Mouse (Mus musculus) liver, embryonic 13.5 days (tissue): ENCODE data around the gene Gramd2. TPM values are rescaled to one million over a fixed set of nuclear protein-coding genes. Genes with fewer than 3 reads are reported as not detected.
A peak's percentile ranks its signal among the peaks of the same experiment; 100 is the strongest.
"Not testable (repeated sequence)": the region's sequence is repeated elsewhere in the genome, so short reads cannot be mapped to it uniquely, and the experiment has no call there.

Experiments used
- ATAC-seq: fragments of 200-750 bp; cut with Nextera tagmentation; 2 replicates; pipeline ENCODE4 v1.8.0; 2017; ENCODE audit warnings: low read depth, mild to moderate bottlenecking, moderate number of reproducible peaks, moderate library complexity
- DNase-seq: peaks from one replicate; pipeline ENCODE4 v3.0.0; 2022
- H3K27ac ChIP-seq: fragments of 300-500 bp; sonication (generic); 2 replicates; pipeline ENCODE4 v1.5.1; 2015; ENCODE audit warnings: moderate library complexity, mild to moderate bottlenecking, inconsistent platforms
- H3K27me3 ChIP-seq: fragments of 300-500 bp; sonication (generic); 2 replicates; pipeline ENCODE4 v1.6.1; 2015; ENCODE audit warnings: mild to moderate bottlenecking, inconsistent platforms
- H3K36me3 ChIP-seq: fragments of 300-500 bp; sonication (generic); 2 replicates; pipeline ENCODE4 v1.6.1; 2015; ENCODE audit warnings: mild to moderate bottlenecking, inconsistent platforms
- H3K4me1 ChIP-seq: fragments of 300-500 bp; sonication (generic); replicated peaks from 2 replicates; pipeline ENCODE4 v1.6.1; 2015; ENCODE audit warnings: inconsistent platforms
- H3K4me2 ChIP-seq: fragments of 300-500 bp; sonication (generic); 2 replicates; pipeline ENCODE4 v1.6.1; 2015; ENCODE audit warnings: inconsistent platforms, mild to moderate bottlenecking, moderate library complexity
- H3K4me3 ChIP-seq: fragments of 300-500 bp; sonication (generic); replicated peaks from 2 replicates; pipeline ENCODE4 v1.5.1; 2015; ENCODE audit warnings: mild to moderate bottlenecking, inconsistent platforms
- H3K9ac ChIP-seq: fragments of 300-500 bp; sonication (generic); 2 replicates; pipeline ENCODE4 v1.6.1; 2015; ENCODE audit warnings: mild to moderate bottlenecking, inconsistent platforms
- H3K9me3 ChIP-seq: fragments of 300-500 bp; sonication (generic); replicated peaks from 2 replicates; pipeline ENCODE4 v1.6.1; 2016; ENCODE audit warnings: inconsistent platforms
- WGBS: fragments of 180-500 bp; shearing (Covaris S2); methylation state at CpG from one replicate; pipeline ENCODE4 v1.1.7; 2015; ENCODE audit not compliant: insufficient replicate concordance; 5-methylcytosine and 5-hydroxymethylcytosine counted together
- polyA plus RNA-seq: library from polyadenylated mRNA; unstranded; fragments of >200 nt; fragmentation: Nextera tagmentation; extraction: Ambion mirVana; gene quantifications from 2 replicates; pipeline ENCODE4 v1.2.1, GENCODE M21; 2015

The Gramd2 gene
- polyA plus RNA-seq, 1 experiment from 2014 or later, result 0.05 TPM

- peak overlapping the region; percentile 83 for H3K9ac ChIP-seq
- H3K36me3 ChIP-seq, result no peaks in the 10 kb centered on the region
- no peaks in the 10 kb centered on the region for H3K9me3 ChIP-seq
- peaks cover 26% of the 10 kb centered on the region for H3K4me1 ChIP-seq
- peak overlapping the region; percentile 92 for H3K4me2 ChIP-seq
- H3K27me3 ChIP-seq, result no peaks in the 10 kb centered on the region
- H3K4me3 ChIP-seq, result peak overlapping the region; percentile 86
- H3K27ac ChIP-seq, result peak overlapping the region; percentile 90
- ATAC-seq (peak; percentile 93), DNase-seq (peak; percentile 90)
- WGBS, result under 1% methylated on average over 29 of the region's 49 CpGs
Observed at GRCm38 (mm10) chr9:59751066-59751581, 71.2 kb downstream of the Gramd2 start.

- peak overlapping the region; percentile 90; the same call in 1 of the 2 replicates for H3K27ac ChIP-seq
- no peak for ATAC-seq
- H3K27me3 ChIP-seq, result no peaks in the 10 kb centered on the region
Observed at GRCm38 (mm10) chr9:59751966-59752365, 72.0 kb downstream of the Gramd2 start.

DNA sequence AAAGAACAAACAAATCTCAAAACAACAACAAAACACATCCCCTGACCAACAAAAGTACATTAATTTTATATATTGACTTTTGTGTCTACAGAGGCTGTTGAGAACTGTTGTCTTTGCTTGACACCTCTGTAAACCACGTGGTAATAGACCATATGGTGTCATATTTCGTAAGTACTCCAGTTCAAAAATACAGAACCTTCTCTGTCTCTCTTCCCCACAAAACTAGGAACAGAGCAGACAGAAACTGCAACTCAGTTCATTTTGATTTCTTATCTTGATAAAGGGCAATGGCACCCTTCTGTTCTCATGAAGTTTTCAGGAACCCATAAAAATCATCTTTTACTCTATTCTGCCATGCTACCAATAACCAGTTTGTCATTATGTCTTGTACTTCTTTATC is 75.3 kb downstream of the Gramd2 start:
- ATAC-seq, result no peak

More at GRCm38 (mm10) chr9:59751966-59752365, 72.0 kb downstream of the Gramd2 start:
- Histone ChIP-seq H3K9ac (peak overlapping the region; percentile 83), H3K36me3 (no peaks in the 10 kb centered on the region), H3K4me1 (peaks cover 26% of the 10 kb centered on the region), H3K9me3 (no peaks in the 10 kb centered on the region), H3K4me3 (peak overlapping the region; percentile 86), H3K4me2 (peak overlapping the region; percentile 92)
- WGBS, result 7% methylated on average over 2 of the region's 2 CpGs
- DNase-seq, result no peak

DNA sequence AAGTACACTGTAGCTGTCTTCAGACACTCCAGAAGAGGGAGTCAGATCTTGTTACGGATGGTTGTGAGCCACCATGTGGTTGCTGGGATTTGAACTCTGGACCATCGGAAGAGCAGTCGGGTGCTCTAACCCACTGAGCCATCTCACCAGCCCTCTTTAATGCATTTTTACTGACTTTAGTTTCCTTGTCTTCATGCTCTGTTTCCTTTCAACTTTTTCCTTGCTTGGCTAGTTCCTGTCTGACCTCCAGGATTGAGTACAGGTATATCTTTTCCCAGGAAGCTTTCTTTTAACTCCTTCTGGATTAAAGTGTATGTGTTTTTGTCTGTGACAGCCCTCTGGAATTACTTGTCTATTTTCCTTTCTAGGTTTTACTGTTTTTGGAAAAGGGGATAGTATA is 77.1 kb downstream of the Gramd2 start:
- not testable (repeated sequence) for ATAC-seq, H3K27me3 ChIP-seq, H3K4me3 ChIP-seq, H3K4me1 ChIP-seq, DNase-seq, H3K36me3 ChIP-seq, H3K9me3 ChIP-seq, H3K9ac ChIP-seq, H3K4me2 ChIP-seq, H3K27ac ChIP-seq
- 89% methylated on average over 3 of the region's 3 CpGs for WGBS

More for the DNA sequence above, 75.3 kb downstream of the Gramd2 start:
- DNase-seq, result no peak
- no peaks in the 10 kb centered on the region for H3K27me3 ChIP-seq
- 41% methylated on average over 2 of the region's 2 CpGs for WGBS
- no peaks in the 10 kb centered on the region for H3K36me3 ChIP-seq
- H3K27ac ChIP-seq, result no peak overlapping the region
- H3K4me1 ChIP-seq, result peaks cover 7% of the 10 kb centered on the region
- no peaks in the 10 kb centered on the region for H3K9me3 ChIP-seq
- no peak overlapping the region for H3K4me2 ChIP-seq
- no peak overlapping the region for H3K4me3 ChIP-seq
- no peak overlapping the region for H3K9ac ChIP-seq

GRCm38 (mm10) chr9:59760515-59760914 is 80.6 kb downstream of the Gramd2 start:
- ATAC-seq, result no peak
- no peaks in the 10 kb centered on the region for H3K27me3 ChIP-seq
- 60% methylated on average over 3 of the region's 3 CpGs for WGBS
- no peaks in the 10 kb centered on the region for H3K4me1 ChIP-seq
- H3K9me3 ChIP-seq, result no peaks in the 10 kb centered on the region
- no peaks in the 10 kb centered on the region for H3K36me3 ChIP-seq
- H3K4me3 ChIP-seq, result no peak overlapping the region
- no peak overlapping the region for H3K4me2 ChIP-seq
- H3K9ac ChIP-seq, result no peak overlapping the region
- no peak for DNase-seq
- no peak overlapping the region for H3K27ac ChIP-seq

DNA sequence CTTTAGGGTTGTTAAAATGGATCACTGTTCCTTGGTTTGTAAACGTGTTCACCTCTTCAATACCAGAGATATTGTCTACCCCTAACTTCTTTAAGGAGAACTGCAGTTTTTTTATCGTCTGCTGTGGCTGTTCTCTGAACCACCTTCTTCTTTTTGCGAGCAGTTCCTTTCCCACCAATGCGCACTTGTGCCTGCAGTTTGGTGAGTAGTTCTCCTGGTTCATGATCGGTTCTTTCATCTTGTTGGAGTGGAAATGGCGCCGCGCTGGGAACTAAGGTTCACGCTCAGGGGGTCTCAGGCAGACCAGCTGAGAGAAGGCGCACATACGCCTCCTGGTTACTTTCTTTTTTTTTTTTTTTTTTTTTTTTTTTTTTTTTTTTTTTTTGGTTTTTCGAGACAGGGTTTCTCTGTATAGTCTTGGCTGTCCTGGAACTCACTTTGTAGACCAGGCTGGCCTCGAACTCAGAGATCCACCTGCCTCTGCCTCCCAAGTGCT is 87.1 kb downstream of the Gramd2 start:
- not testable (repeated sequence) for H3K9me3 ChIP-seq, H3K4me2 ChIP-seq, H3K4me3 ChIP-seq, ATAC-seq, H3K36me3 ChIP-seq, H3K27me3 ChIP-seq, DNase-seq, H3K4me1 ChIP-seq, H3K27ac ChIP-seq, H3K9ac ChIP-seq
- 78% methylated on average over 12 of the region's 13 CpGs for WGBS

Other genes starting within 250 kb of the Gramd2 start
- gene Arih1, start 193.5 kb upstream of the Gramd2 start, polyA plus RNA-seq, result 5.2 and 6.1 TPM in 2 replicates
- 32.1 and 32.5 TPM in 2 replicates for gene Hexa, start 140.6 kb upstream of the Gramd2 start, polyA plus RNA-seq
- 0.16 TPM in 1 of 2 replicates, not detected in the other for gene Tmem202, start 140.3 kb upstream of the Gramd2 start, polyA plus RNA-seq
- gene Celf6, start 102.2 kb upstream of the Gramd2 start, polyA plus RNA-seq, result 0.12 TPM in 1 of 2 replicates, not detected in the other
- 3.7 and 3.9 TPM in 2 replicates for gene Parp6, start 62.9 kb upstream of the Gramd2 start, polyA plus RNA-seq
- gene Pkm, start 23.8 kb upstream of the Gramd2 start, polyA plus RNA-seq, result 229 and 232 TPM in 2 replicates
- 4.4 and 4.7 TPM in 2 replicates for gene Senp8, start 70.6 kb downstream of the Gramd2 start, polyA plus RNA-seq
- 2.5 and 3.0 TPM in 2 replicates for gene Myo9a, start 70.8 kb downstream of the Gramd2 start, polyA plus RNA-seq